Mouse (Mus musculus) urinary bladder, postnatal 36 days (tissue): ENCODE data around the gene Rpl35.
"Not testable (repeated sequence)": the region's sequence is repeated elsewhere in the genome, so short reads cannot be mapped to it uniquely, and the experiment has no call there.

Experiments used
- DNase-seq, 2 experiments: peaks; one replicate each; pipeline ENCODE4 v3.0.0; 2022; ENCODE audit warnings: low spot score in 2 of 2, mixed read lengths in 1 of 2

Rpl35 gene

GRCm38 (mm10) chr2:39005574-39006079 lies at the start of gene Rpl35:
Gene Rpl35 (minus strand): TSS chr2:39005624.
- peak in 1 of 2 experiments; percentile 46 for DNase-seq

GRCm38 (mm10) chr2:39048515-39048914 lies 43.1 kb upstream of the Rpl35 start:
- no peak for DNase-seq

- no peak for DNase-seq
Observed at GRCm38 (mm10) chr2:39040215-39040614, 34.8 kb upstream of the Rpl35 start.

DNA sequence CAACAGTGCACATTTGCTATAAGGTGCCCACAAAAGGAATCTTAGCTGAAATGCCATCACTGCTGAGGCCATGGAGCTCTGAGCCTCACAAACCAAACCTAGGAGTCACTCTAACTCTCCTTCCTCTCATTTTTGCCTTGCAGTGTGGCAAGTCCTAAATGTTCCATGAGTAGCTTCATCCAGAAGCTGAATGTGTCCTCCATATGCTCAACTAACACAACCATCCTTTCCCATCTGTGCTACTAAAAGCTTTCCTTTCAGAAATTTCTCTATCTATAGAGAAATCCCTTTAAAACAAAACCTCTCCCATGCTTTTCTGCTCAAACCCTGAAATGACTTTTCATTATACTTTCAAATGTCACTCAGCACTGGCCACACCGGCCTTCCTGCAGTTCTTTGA lies 26.2 kb upstream of the Rpl35 start:
- no peak for DNase-seq

DNA sequence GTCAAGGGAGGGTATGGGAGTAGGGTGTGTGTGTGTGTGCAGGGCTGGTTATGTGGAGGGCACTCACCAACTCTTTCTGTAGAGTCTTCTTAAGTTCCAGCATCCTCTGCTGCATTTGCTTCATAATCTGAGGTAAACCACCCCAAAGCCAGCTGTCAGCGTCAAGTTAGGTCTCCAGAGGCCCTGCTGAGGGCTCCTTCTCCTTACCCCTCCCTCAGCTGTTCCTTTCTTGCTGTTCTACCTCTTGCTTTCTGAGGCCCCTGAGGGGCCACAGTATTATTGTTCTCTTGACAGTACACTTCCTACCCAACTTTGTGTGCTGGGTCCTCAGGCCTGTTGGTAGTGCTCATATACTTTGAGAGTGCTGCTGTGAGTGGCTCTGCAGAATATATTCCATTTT lies 14.6 kb upstream of the Rpl35 start:
- DNase-seq, result no peak

DNA sequence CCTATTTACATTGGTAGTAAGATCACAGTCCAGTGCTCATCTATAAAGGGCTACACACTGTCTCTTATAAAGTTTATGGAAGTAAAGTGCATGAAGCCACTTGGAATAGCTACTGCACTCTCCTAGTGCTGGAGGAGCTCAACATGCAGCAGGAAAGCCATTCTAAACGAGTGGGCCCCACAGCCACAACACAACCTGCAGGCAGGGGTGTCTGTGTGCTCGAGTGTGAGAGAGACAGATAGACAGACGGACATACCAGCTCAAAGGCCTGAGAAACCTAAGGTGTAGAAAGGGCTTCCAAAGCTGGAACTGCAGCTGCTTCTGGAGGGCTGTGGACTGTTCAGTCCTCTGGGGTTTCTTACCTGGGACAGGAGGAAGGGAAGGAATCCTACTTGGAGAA lies 11.2 kb upstream of the Rpl35 start:
- DNase-seq, result no peak

DNA sequence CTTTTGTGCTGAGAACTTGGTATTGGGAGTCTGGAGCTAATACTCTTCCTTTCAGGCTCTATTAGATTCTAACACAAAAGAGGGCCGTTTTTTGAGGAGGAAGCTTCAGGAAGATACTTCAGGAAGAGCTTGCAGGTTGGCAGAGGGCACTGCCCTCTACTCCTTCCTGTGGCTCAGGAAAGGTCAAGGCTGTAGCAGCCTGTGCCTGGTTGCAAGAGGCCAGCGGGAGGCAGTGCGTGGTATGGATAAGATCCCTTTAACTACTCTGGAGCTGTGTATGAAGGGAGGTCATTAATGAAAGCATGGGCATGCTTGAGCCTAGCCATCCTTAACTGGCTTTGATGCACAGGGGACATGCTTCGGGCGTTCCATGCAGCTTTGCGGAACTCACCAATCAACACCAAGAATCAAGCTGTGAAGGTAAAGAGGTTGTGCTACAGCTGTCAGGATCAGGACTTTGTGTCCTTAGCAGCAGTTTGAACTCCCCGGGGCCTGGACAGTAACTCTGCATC lies 7.4 kb upstream of the Rpl35 start:
- no peak for DNase-seq

- DNase-seq, result no peak
Observed at GRCm38 (mm10) chr2:39011971-39012370, 6.5 kb upstream of the Rpl35 start.

DNA sequence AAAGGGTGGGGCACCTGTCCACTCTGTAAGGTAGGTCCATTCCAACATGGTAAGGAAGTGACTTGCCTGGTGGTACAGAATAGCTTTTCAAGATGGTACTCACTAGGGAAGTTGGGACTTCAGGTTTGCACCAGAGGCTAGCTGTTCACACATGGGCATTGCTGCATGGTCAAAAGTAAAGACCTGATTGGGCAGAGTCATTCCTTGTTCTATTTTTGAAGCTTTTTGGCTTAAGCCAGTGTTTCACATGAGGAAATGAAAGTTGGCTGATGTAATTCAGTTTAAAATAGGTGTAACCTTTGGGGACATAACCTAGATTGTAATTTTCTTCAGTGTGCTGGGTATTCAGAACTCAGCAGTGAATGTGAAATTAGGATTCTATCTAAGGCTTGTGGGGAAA lies 5.8 kb upstream of the Rpl35 start:
- no peak for DNase-seq

DNA sequence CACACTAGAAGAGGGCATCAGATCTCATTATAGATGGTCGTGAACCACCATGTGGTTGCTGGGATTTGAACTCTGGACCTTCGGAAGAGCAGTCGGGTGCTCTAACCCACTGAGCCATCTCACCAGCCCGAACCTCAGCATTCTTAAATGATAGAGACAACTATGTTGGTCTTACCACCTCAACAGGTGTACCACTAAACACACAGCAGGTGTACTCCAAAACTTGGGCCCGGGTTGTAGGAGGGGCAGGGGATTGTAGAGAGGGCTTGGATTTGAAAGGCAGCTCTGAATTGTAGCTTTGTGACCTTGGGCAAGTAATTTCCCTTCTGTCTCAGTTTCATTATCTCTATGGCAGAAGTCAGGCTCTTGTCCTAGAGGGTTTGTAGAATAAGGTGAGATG lies 4.7 kb upstream of the Rpl35 start:
- DNase-seq, result not testable (repeated sequence)

DNA sequence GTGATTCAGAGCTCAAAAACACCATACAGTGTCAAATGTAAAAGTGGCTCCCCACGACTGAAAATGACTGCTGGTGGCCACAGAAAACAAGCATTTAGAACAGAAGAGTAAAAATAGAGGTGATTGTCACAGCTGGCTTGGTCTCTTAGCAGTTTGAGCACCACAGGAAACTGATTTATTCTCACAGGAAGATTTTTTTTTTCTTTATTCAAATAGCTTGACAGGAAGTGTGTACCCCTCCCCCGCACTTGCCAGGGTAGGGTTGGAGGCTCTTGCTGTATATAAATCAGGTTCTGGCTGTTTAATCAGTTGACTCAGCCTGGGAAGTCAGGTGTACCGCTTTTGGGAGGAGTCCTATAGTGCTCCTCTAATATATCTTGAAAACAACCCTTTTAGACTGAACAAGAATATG lies 3.5 kb upstream of the Rpl35 start:
- peak; percentile 68 to 73 for DNase-seq

DNA sequence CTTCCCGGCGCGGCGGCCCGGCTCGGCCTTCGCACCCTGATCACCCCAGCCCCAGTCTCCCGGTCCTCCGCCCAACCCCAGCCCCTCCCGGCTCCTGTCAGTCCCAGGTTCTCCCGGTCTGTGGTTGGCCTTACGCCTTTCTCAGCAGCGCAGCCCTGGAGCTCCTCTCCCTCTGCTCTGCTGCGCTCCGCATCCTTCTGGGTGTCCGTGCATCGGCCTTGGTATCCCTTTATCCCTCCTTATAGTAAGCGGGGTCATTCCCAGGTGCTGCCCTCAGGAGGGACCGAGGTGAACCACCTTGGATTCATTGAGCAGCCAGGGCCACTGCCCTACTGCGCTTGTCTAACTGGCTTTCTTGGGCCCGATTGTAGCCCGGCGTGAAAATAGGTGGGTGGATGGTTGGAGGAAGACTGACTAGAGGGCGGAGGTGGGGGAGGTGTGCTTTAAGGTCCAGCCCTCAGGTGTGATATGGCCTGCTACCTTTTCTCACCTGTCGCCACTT lies 3.0 kb upstream of the Rpl35 start:
- no peak for DNase-seq

DNA sequence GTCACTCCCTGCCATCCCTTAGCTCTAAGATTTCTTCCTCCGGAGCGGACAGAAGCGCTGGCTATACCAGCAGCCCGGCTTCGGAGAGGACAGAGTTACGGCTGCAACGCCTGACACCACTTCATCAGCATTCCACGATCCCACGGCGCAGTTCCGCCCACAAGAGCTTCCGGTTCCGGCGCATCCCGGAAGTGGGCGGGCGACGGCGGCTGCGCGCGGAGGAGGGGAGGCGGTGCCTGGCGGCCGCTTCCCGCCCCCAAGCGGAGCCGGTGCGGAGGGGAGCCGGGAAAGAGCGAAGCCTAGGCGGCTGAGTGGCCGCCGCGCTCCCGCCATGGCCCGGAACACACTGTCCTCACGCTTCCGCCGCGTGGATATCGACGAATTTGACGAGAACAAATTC lies 2.4 kb upstream of the Rpl35 start:
- DNase-seq, result peak; percentile 90 to 94

GRCm38 (mm10) chr2:39006149-39006730 lies 816 bp upstream of the Rpl35 start:
- DNase-seq, result no peak

GRCm38 (mm10) chr2:39004880-39005435 lies 466 bp downstream of the Rpl35 start, which contains the start of gene Arpc5l:
Gene Arpc5l (plus strand): TSS chr2:39005348.
- peak; percentile 78 to 91 for DNase-seq

- no peak for DNase-seq
Observed at GRCm38 (mm10) chr2:39004372-39004771, 1.1 kb downstream of the Rpl35 start.

DNA sequence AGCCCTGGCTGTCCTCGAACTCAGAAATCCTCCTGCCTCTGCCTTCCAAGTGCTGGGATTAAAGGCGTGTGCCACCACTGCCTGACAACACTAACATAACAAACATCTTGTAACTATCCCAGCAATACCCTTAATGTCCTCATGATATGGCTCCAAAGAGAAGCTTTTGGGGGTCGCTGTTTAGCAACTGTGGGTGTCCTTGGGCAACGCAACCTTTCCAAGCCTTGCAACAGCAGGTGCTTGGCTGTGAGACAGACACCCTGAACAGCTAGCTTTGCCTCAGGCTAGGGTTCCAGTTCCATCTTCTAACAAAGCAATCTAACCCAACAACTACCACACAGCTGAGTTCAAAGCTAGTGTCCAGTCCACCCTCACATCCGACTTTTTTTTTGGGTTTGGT lies 1.9 kb downstream of the Rpl35 start:
- DNase-seq, result no peak

GRCm38 (mm10) chr2:39003106-39003505 lies 2.3 kb downstream of the Rpl35 start:
- no peak for DNase-seq

GRCm38 (mm10) chr2:39001866-39002265 lies 3.6 kb downstream of the Rpl35 start:
- no peak for DNase-seq

GRCm38 (mm10) chr2:39000587-39000919 lies 4.9 kb downstream of the Rpl35 start:
- DNase-seq, result no peak

DNA sequence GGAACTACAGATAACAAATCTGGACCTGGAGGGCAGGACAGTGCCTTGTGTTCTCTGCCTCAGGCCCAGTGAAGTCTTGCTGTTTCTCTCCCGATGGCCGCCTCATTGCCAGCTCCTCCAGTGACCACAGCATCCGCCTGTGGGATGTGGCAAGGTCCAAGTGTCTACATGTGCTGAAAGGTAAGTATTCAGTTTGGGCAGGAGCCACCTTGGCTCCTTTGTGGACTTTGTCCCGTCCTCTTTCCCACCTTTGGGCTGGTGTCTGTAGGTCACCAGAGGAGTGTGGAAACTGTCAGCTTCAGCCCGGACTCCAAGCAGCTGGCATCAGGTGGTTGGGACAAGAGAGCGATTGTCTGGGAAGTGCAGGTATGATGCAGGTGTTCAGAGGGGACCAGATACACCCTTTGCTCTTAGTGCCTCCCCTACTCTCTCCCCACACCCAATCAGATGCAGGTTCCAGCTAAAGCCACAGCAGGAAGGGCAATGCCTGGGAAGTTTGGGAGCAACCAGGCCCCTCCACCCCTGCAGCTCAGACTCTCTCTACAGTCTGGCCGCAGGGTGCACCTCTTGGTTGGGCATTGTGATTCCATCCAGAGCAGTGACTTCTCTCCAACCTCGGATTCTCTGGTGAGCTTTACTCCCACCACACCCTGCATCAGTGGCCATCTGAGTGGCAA lies 5.4 kb downstream of the Rpl35 start:
- no peak for DNase-seq

- DNase-seq, result no peak
Observed at GRCm38 (mm10) chr2:38999381-38999780, 6.0 kb downstream of the Rpl35 start.
